Mouse (Mus musculus) MEL-GATA-1-ER (cell line): ENCODE data around the gene Cep131.
A peak's percentile ranks its signal among the peaks of the same experiment; 100 is the strongest.

Experiments
- DNase-seq: peaks from one replicate; pipeline ENCODE4 v3.0.0-alpha.2; 2012; ENCODE audit warnings: low read depth; ENCODE audit errors: extremely low read depth

Gene Cep131

DNA sequence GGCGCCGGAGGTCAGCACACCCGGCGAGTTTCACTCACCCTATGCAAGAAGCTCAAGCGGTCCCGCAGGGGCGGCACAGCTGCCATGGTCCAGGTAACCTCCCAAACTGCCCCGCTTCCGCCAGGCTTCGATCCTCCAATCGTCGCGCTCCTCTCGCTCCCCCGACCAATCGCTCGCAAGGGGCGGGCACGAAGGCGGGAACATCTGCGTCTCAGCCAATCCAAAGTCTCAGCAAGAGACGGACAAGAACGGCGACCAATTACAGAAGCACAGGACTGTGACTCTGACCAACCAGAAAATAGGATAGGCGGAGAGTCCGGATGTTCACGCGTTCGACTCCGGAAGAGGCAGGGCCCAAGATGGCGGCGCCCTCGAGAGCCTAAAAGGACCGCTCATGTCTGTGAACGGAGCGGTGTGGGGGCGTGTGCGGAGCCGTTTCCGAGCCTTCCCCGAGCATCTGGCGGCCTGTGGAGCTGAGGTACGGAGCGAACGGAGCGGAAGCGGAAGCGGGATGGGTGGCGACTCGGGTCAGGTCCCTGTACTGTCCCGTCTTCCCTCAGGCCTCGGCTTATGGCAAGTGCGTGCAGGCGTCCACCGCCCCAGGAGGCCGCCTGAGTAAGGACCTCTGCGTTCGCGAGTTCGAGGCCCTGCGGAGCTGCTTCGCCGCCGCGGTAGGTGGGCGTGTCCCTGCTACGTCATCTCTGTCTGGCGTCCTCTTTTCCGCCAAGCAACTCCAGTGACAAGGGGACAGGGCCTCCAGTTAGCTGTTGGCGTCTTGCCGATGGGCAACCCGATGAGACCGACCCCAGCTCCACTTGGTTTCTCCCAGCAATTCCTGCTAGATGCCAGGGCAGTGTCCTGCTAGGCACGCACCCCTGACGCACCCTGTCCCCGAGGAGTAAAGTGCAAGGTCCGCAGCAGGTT lies 12.2 kb upstream of the Cep131 start, which contains the start of the genes Tepsin and Ndufaf8:
Gene Tepsin, minus strand, starts transcription at position 144 of the 924 bp plus-strand sequence.
Gene Ndufaf8, plus strand, starts transcription at position 341 of the 924 bp plus-strand sequence.
- DNase-seq = peak; percentile 93

GRCm38 (mm10) chr11:120092817-120093591 lies 6.4 kb upstream of the Cep131 start:
- no peak for DNase-seq

- DNase-seq = no peak
Measured at GRCm38 (mm10) chr11:120090661-120091060, 4.0 kb upstream of the Cep131 start.

DNA sequence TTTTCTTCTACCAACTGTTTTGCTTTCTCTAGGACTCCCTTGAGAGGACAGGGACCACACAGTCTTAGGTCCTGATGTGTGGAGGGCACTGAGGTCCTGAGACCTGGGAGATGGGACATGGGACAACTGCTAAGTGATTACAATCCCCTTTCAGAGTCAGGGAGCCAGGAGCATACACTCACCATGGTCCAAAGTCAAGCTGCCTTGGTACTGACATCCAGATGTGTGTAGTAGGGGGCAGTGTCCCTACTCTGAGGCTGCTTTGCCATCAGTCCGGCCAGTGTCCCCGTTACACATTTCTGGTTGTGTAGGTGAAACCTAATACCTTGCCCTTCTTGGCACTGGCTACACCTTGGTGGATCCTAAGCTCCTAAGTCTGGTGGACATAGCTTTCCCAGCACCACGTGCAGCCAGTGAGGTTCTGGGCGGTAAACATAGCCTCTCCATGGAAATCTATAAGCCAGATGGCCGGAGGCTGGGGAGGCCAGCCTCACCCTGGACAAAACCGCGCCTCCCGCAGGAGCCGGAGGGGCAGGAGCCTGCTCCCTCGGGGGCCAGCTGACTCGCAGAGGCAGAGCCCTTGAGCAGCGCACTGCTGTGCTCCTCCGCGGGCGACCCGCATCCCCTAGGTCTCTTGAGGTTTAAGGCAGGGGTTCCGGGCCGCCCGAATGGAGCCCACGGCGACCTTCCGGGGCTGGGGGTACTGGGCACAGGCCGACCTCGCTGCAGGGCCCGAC lies 568 bp downstream of the Cep131 start:
- no peak for DNase-seq

GRCm38 (mm10) chr11:120080282-120080681 lies 6.3 kb downstream of the Cep131 start:
- no peak for DNase-seq

GRCm38 (mm10) chr11:120076191-120076590 lies 10.4 kb downstream of the Cep131 start:
- no peak for DNase-seq

DNA sequence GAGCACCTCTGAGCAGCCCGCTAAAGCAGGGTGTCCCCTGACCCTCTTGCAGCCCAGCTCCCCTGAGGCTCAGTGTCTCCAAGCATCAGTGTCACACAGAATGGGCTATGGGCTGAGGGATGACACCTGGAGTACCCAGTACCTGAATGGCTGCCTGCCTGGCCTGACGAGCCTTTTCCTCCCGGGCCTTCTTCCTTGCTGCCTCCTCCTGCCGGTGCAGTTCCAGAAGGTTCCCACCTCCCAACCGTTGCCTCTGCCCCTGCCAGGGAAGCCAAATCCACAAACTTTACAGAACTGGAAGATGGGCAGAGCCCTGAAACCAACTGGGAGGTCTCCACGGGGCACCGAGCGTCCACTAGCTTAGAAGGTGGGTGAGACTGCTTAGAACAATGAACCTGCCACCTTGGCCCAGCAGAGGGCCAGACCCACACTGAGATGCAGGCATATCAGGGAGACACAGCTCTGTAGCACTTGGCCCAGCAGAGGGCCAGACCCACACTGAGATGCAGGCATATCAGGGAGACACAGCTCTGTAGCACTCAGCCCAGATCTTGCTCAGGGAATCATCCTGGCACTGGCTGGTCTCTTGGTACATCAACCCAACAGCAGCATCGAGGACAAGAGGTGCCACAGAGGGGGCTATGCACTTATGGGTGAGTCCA lies 13.5 kb downstream of the Cep131 start:
- DNase-seq = no peak

DNA sequence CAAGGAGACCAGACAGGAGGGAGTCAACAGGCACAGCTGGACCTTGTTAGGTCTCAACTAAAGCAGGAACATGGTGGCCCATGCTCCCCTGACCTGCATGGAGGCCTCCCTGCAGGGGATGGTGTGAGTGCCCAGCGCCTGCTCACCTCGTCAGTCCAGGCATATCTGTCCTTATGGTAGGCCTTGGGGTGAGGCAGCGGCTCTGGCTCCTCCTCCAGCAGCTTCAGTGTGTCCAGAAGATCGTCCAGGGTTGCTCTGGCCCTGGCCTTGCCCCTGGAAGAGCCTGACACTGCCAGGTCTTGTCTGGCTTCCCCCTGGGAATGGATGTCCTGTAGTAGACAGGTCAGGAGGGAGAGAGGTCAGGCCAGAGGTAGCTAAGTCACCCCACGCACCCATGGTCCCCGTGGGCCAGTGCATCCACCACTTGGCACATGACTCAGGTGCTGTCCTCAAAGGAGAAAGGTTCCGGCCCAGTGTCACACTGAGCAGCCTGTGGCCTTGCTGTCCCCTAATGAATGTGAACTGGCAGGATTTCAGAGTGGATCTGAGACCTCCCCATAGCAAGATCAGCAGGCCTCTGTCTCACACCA lies 14.8 kb downstream of the Cep131 start:
- no peak for DNase-seq

- no peak for DNase-seq
Measured at GRCm38 (mm10) chr11:120071065-120071464, 15.6 kb downstream of the Cep131 start.

DNA sequence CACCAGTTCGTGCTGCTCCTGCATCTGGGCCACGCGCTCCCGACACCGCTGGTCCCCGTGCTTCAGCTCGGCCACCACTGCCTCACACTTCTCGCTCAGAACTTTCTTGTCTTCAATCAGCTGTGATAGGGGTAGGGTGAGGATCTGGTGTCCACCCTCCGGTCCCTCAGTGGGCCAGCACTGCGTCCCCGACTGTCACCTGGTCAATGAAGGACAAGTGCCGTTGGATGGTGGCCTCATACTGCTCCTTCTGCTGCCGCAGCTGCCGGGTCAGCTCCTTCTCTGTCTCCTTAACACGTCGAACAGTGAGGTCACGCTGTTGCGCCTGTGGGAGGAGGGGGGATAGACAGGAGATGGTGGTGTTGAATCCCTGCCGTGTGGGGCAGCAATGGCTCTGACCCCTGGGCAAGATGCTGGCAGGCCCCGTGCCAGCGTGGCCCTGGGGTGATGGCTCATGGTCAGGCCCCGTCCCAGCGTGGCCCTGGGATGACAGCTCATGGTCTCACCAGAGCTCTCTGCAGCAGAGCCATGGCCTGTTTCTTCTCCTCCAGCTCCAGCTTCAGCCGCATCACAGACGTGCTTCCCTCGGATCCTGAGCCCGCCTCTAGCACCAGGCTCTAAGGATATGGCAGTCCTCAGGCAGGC lies 16.2 kb downstream of the Cep131 start:
- no peak for DNase-seq

GRCm38 (mm10) chr11:120069261-120069660 lies 17.4 kb downstream of the Cep131 start:
- no peak for DNase-seq

DNA sequence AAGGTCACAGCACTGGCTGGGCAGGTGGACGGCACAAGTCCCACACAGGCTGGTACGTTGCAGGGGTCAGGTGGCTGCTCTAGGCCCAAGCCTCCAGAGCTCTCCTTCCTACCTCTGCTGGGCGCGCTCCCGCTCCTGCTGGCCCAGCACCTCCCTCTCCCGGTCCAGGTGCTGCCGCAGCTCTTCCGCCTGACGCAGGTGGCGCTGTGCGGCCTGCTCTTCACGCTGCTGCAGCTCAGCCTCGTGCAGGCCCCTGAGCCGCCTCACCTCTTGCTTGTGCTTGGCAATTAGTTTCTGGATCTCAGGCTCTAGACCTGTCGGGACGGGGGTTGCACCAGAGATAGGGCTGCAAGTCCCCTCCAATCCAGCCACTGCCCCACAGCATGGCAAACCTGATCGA lies 18.8 kb downstream of the Cep131 start:
- no peak for DNase-seq

- DNase-seq = no peak
Measured at GRCm38 (mm10) chr11:120065291-120065690, 21.3 kb downstream of the Cep131 start.

DNA sequence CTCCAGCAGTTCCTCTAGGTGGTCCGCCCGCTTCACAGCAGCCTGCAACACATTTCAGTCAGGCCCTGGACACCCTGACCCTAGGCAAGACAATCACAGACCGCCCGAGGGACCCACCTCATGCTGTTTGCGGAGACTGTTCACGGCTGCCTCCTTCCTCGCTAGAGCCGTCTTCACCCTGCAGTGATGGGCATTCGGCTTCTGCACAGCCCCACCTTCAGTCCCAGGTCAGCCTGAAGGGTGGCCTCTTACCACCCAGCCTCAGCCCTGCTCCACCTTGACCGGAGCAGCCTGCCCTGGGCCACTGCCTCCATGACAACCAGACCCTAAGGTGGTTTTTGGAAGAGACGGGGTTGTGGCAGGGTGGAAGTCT lies 22.0 kb downstream of the Cep131 start:
- no peak for DNase-seq

DNA sequence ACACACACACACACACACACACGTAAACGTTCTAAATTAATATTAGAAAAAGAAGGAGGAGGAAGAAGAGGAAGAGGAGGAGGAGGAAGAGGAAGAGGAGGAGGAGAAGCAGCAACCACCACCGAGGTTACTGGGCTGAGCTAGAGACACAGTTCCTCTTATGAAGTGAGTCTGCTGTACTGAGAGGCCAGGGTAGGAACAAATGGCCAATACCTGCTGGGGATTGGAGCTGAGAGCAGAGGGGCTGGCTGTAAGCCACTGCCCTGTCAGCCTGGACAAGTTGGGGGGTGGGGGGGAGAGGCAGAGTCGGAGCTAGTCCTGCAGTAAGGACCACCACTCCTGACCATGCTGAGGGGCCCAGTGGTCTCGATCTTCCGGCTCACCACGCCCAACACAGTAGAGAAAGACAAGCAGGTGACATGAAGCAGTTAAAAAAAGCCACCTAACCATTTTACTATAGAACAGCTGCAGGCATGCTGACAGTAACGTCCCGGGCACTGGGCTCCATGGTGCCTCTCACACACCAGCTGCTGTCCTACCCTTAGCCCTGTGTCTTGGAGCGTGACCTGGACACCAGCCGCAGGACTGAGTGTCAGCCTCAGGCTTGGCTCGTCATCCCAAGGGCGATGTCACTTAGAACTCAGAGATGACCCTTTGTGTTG lies 22.5 kb downstream of the Cep131 start:
- no peak for DNase-seq

DNA sequence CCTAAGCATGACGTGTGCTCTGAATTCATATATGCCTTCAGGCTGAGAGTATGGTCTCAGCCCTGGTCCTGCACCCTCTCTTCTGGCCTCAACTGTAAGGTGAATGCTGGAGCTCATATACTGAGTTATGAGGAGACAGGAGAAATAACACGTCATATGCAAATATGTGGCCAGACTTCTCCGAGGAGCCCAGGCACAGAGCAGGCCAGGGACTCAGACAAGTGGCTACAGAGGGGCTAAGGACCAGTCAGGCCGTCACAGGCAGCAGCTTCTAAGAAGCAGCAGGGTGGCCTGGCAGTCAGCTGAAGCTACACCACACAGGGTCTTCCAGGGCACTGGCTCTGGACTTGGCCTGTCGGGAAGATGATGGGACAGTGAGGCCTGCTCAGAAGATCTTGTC lies 23.3 kb downstream of the Cep131 start:
- no peak for DNase-seq

GRCm38 (mm10) chr11:120060634-120061033 lies 26.0 kb downstream of the Cep131 start:
- no peak for DNase-seq

- no peak for DNase-seq
Measured at GRCm38 (mm10) chr11:120055953-120056732, 30.5 kb downstream of the Cep131 start.

- no peak for DNase-seq
Measured at GRCm38 (mm10) chr11:120053846-120054245, 32.8 kb downstream of the Cep131 start.
